Mouse (Mus musculus) liver, adult 2 months (tissue): ENCODE results near the gene Drc3. TPM values are rescaled to one million over a fixed set of nuclear protein-coding genes. Genes with fewer than 3 reads are reported as not detected.

Source experiments
- DNase-seq: peaks from one replicate; pipeline ENCODE4 v3.0.0-alpha.2; 2011; ENCODE audit warnings: low read depth, low spot score; ENCODE audit errors: extremely low read depth
- H3K27ac ChIP-seq: fragments of 200-500 bp; replicated peaks from 2 replicates; pipeline ENCODE4 v1.5.1; 2012; ENCODE audit warnings: low read depth, mild to moderate bottlenecking, control low read depth, inconsistent platforms, low read length; ENCODE audit not compliant: insufficient read depth
- H3K27me3 ChIP-seq: fragments of 200-500 bp; 2 replicates; pipeline ENCODE4 v1.6.1; 2012; ENCODE audit warnings: mild to moderate bottlenecking, moderate library complexity, low read length, inconsistent platforms; ENCODE audit not compliant: control insufficient read depth, insufficient read depth
- H3K36me3 ChIP-seq: fragments of 200-500 bp; 2 replicates; pipeline ENCODE4 v1.6.1; 2012; ENCODE audit warnings: low read length, inconsistent platforms; ENCODE audit not compliant: control insufficient read depth, insufficient read depth
- H3K4me1 ChIP-seq: fragments of 200-500 bp; 2 replicates; pipeline ENCODE4 v1.6.1; 2011; ENCODE audit warnings: low read length; ENCODE audit not compliant: control insufficient read depth, insufficient read depth
- H3K4me3 ChIP-seq: fragments of 200-500 bp; 2 replicates; pipeline ENCODE4 v1.5.1; 2011; ENCODE audit warnings: low read depth, mild to moderate bottlenecking, control low read depth, low read length, moderate library complexity; ENCODE audit not compliant: insufficient read depth
- H3K79me2 ChIP-seq: fragments of 200-500 bp; 2 replicates; pipeline ENCODE4 v1.6.1; 2012; ENCODE audit warnings: inconsistent platforms, mild to moderate bottlenecking, low read length, moderate library complexity; ENCODE audit not compliant: control insufficient read depth, insufficient read depth
- H3K9ac ChIP-seq: fragments of 200-500 bp; 2 replicates; pipeline ENCODE4 v1.6.1; 2012; ENCODE audit warnings: low read depth, mild to moderate bottlenecking, control low read depth, inconsistent platforms, low read length
- CTCF ChIP-seq: fragments of 200-500 bp; IDR thresholded peaks from 2 replicates; pipeline ENCODE4 v1.5.1; 2011; ENCODE audit warnings: low read depth, low read length, control low read depth
- POLR2A ChIP-seq: fragments of 200-500 bp; IDR thresholded peaks from 2 replicates; pipeline ENCODE4 v1.6.1; 2011; ENCODE audit warnings: low read length, control low read depth; ENCODE audit not compliant: insufficient read depth; ENCODE audit errors: extremely low read depth
- WGBS: fragments of 180-500 bp; shearing (Covaris S2); methylation state at CpG from one replicate; pipeline ENCODE4 v1.1.7; 2018; 5-methylcytosine and 5-hydroxymethylcytosine counted together
- polyA plus RNA-seq: library from polyadenylated mRNA; depleted of rRNA; stranded (reverse); fragments of >200 nt; gene quantifications from 2 replicates; pipeline ENCODE4 v1.2.3, GENCODE M21; 2012
- total RNA-seq: library from RNA; depleted of rRNA; stranded (reverse); fragments of >200 nt; gene quantifications from 2 replicates; pipeline ENCODE4 v1.2.3, GENCODE M21; 2014

The Drc3 gene
- total and polyA plus RNA-seq, 2 experiments: 0.46 to 0.64 TPM

- no peaks in the 10 kb centered on the region for H3K27me3 ChIP-seq
- TF ChIP-seq POLR2A (no peak), CTCF (no peak)
- no peak overlapping the region for H3K4me3 ChIP-seq
- WGBS: 50% methylated on average over 12 of the region's 12 CpGs
- H3K79me2 ChIP-seq: peaks cover 26% of the 10 kb centered on the region
- H3K36me3 ChIP-seq: no peaks in the 10 kb centered on the region
- no peak overlapping the region for H3K27ac ChIP-seq
- H3K4me1 ChIP-seq: no peaks in the 10 kb centered on the region
- H3K9ac ChIP-seq: no peak overlapping the region
- peak; percentile 84 for DNase-seq
Measured at GRCm38 (mm10) chr11:60339361-60339760, 13.8 kb upstream of the Drc3 start.

GRCm38 (mm10) chr11:60345868-60346267 is 7.3 kb upstream of the Drc3 start:
- Histone ChIP-seq H3K27ac (no peak overlapping the region), H3K36me3 (no peaks in the 10 kb centered on the region), H3K27me3 (no peaks in the 10 kb centered on the region), H3K4me3 (no peak overlapping the region), H3K9ac (no peak overlapping the region), H3K4me1 (peaks cover 6% of the 10 kb centered on the region), H3K79me2 (peaks cover 42% of the 10 kb centered on the region)
- DNase-seq: no peak
- WGBS: 96% methylated on average over 4 of the region's 4 CpGs
- TF ChIP-seq POLR2A (no peak), CTCF (no peak)

GRCm38 (mm10) chr11:60346537-60346936 is 6.6 kb upstream of the Drc3 start:
- no peak overlapping the region for H3K4me3 ChIP-seq
- peaks cover 42% of the 10 kb centered on the region for H3K79me2 ChIP-seq
- H3K9ac ChIP-seq: no peak overlapping the region
- TF ChIP-seq POLR2A (no peak), CTCF (no peak)
- no peaks in the 10 kb centered on the region for H3K27me3 ChIP-seq
- peak; percentile 72 for DNase-seq
- H3K36me3 ChIP-seq: no peaks in the 10 kb centered on the region
- peaks cover 6% of the 10 kb centered on the region for H3K4me1 ChIP-seq
- H3K27ac ChIP-seq: no peak overlapping the region
- WGBS: 13% methylated on average over 4 of the region's 4 CpGs

GRCm38 (mm10) chr11:60351388-60351787 is 1.7 kb upstream of the Drc3 start:
- Histone ChIP-seq H3K9ac (peak overlapping the region; percentile 85; the same call in 1 of the 2 replicates), H3K4me3 (peak overlapping the region; percentile 77; the same call in 1 of the 2 replicates), H3K27ac (peak overlapping the region; percentile 85), H3K79me2 (peaks cover 19% of the 10 kb centered on the region), H3K4me1 (peaks cover 8% of the 10 kb centered on the region; the same call in 1 of the 2 replicates), H3K27me3 (no peaks in the 10 kb centered on the region), H3K36me3 (no peaks in the 10 kb centered on the region)
- no peak for TF ChIP-seq CTCF
- no peak for TF ChIP-seq POLR2A
- WGBS: 40% methylated on average over 2 of the region's 2 CpGs
- DNase-seq: peak; percentile 90

GRCm38 (mm10) chr11:60351925-60352371 is 1.2 kb upstream of the Drc3 start:
- TF ChIP-seq POLR2A (no peak), CTCF (no peak)
- peak; percentile 58 for DNase-seq

GRCm38 (mm10) chr11:60355952-60356351 is 2.8 kb downstream of the Drc3 start:
- no peaks in the 10 kb centered on the region for H3K79me2 ChIP-seq
- no peak overlapping the region for H3K4me3 ChIP-seq

More at GRCm38 (mm10) chr11:60351925-60352371, 1.2 kb upstream of the Drc3 start:
- Histone ChIP-seq H3K27ac (peak overlapping the region; percentile 85), H3K36me3 (no peaks in the 10 kb centered on the region), H3K79me2 (peaks cover 19% of the 10 kb centered on the region), H3K4me1 (peaks cover 8% of the 10 kb centered on the region; the same call in 1 of the 2 replicates), H3K9ac (peak overlapping the region; percentile 85), H3K27me3 (no peaks in the 10 kb centered on the region), H3K4me3 (peak overlapping the region; percentile 77)
- 4% methylated on average over 11 of the region's 11 CpGs for WGBS

More at GRCm38 (mm10) chr11:60355952-60356351, 2.8 kb downstream of the Drc3 start:
- Histone ChIP-seq H3K36me3 (no peaks in the 10 kb centered on the region), H3K27me3 (no peaks in the 10 kb centered on the region), H3K9ac (no peak overlapping the region), H3K4me1 (0 out of 2 replicates have a peak, but pooled peaks cover 3% of the 10 kb centered on the region), H3K27ac (no peak overlapping the region)
- 17% methylated on average over 2 of the region's 2 CpGs for WGBS
- TF ChIP-seq POLR2A (no peak), CTCF (no peak)
- peak; percentile 67 for DNase-seq
